Mouse (Mus musculus) kidney, postnatal 0 days (tissue): ENCODE data around the gene Ncan. TPM values are rescaled to one million over a fixed set of nuclear protein-coding genes. Genes with fewer than 3 reads are reported as not detected.

Experiments used
- ATAC-seq: fragments of 200-750 bp; cut with Nextera tagmentation; replicated peaks from 2 replicates; pipeline ENCODE4 v1.8.0; 2017; ENCODE audit warnings: low read depth, moderate number of reproducible peaks, moderate TSS enrichment, moderate library complexity; ENCODE audit not compliant: low FRiP score
- DNase-seq: peaks from one replicate; pipeline ENCODE4 v3.0.0-alpha.2; 2016; ENCODE audit warnings: low spot score
- H3K27ac ChIP-seq: fragments of 300-500 bp; sonication (generic); 2 replicates; pipeline ENCODE4 v1.5.1; 2014; ENCODE audit warnings: mild to moderate bottlenecking
- H3K27me3 ChIP-seq: fragments of 300-500 bp; sonication (generic); 2 replicates; pipeline ENCODE4 v1.6.1; 2014; ENCODE audit warnings: low read length, mixed read lengths; ENCODE audit not compliant: insufficient read depth
- H3K36me3 ChIP-seq: fragments of 300-500 bp; sonication (generic); 2 replicates; pipeline ENCODE4 v1.6.1; 2014; ENCODE audit warnings: low read length, mixed read lengths; ENCODE audit not compliant: insufficient read depth
- H3K4me1 ChIP-seq: fragments of 300-500 bp; sonication (generic); replicated peaks from 2 replicates; pipeline ENCODE4 v1.6.1; 2014; ENCODE audit warnings: antibody characterized with exemption, low read length, mixed read lengths; ENCODE audit not compliant: insufficient read depth
- H3K4me2 ChIP-seq: fragments of 300-500 bp; sonication (generic); 2 replicates; pipeline ENCODE4 v1.6.1; 2014; ENCODE audit warnings: mild to moderate bottlenecking, low read length, moderate library complexity, mixed read lengths
- H3K4me3 ChIP-seq: fragments of 300-500 bp; sonication (generic); replicated peaks from 2 replicates; pipeline ENCODE4 v1.5.1; 2014; ENCODE audit warnings: low read depth, low read length
- H3K9ac ChIP-seq: fragments of 300-500 bp; sonication (generic); 2 replicates; pipeline ENCODE4 v1.6.1; 2014; ENCODE audit warnings: low read depth, low read length
- H3K9me3 ChIP-seq: fragments of 300-500 bp; sonication (generic); replicated peaks from 2 replicates; pipeline ENCODE4 v1.6.1; 2016; ENCODE audit warnings: low read length, inconsistent platforms, mixed read lengths
- CTCF ChIP-seq: IDR thresholded peaks from 2 replicates; pipeline ENCODE4 v1.5.1; 2016; ENCODE audit warnings: antibody characterized with exemption, low read depth, mild to moderate bottlenecking, moderate library complexity
- WGBS: fragments of 180-500 bp; shearing (Covaris S2); extraction: QIAGEN DNeasy Blood & Tissue Kit; methylation state at CpG from one replicate; pipeline ENCODE4 v1.1.7; 2014; 5-methylcytosine and 5-hydroxymethylcytosine counted together
- polyA plus RNA-seq: library from polyadenylated mRNA; unstranded; fragments of >200 nt; fragmentation: Nextera tagmentation; extraction: Ambion mirVana; gene quantifications from 2 replicates; pipeline ENCODE4 v1.2.1, GENCODE M21; 2015

Gene Ncan
- polyA plus RNA-seq, 1 experiment from 2014 or later: 0.03 TPM

- Histone ChIP-seq H3K4me2 (peak overlapping the region; percentile 49), H3K9ac (no peak overlapping the region), H3K36me3 (no peaks in the 10 kb centered on the region), H3K4me3 (peak overlapping the region; percentile 16), H3K27ac (no peak overlapping the region), H3K9me3 (no peaks in the 10 kb centered on the region), H3K4me1 (peaks cover 10% of the 10 kb centered on the region), H3K27me3 (peaks cover 70% of the 10 kb centered on the region)
- 4% methylated on average over 56 of the region's 56 CpGs for WGBS
- ATAC-seq: peak; percentile 36; the same call in 1 of the 2 replicates
- peak; percentile 70 for TF ChIP-seq CTCF
- DNase-seq: peak; percentile 57
Measured at GRCm38 (mm10) chr8:70087836-70088650, 32.6 kb downstream of the Ncan start.

GRCm38 (mm10) chr8:70087237-70087636 lies 33.4 kb downstream of the Ncan start:
- Histone ChIP-seq H3K4me3 (no peak overlapping the region), H3K9ac (no peak overlapping the region), H3K9me3 (no peaks in the 10 kb centered on the region), H3K4me2 (no peak overlapping the region), H3K27ac (no peak overlapping the region), H3K27me3 (peaks cover 74% of the 10 kb centered on the region), H3K36me3 (no peaks in the 10 kb centered on the region), H3K4me1 (peaks cover 10% of the 10 kb centered on the region)
- ATAC-seq (no peak), DNase-seq (no peak)
- 5% methylated on average over 7 of the region's 7 CpGs for WGBS
- no peak for TF ChIP-seq CTCF

- Histone ChIP-seq H3K27me3 (peaks cover 74% of the 10 kb centered on the region), H3K4me1 (peaks cover 10% of the 10 kb centered on the region), H3K27ac (no peak overlapping the region), H3K4me3 (no peak overlapping the region), H3K36me3 (no peaks in the 10 kb centered on the region), H3K9ac (no peak overlapping the region), H3K9me3 (no peaks in the 10 kb centered on the region), H3K4me2 (no peak overlapping the region)
- WGBS: 40% methylated on average over 1 of the region's 1 CpGs
- ATAC-seq (no peak), DNase-seq (no peak)
- no peak for TF ChIP-seq CTCF
Measured at GRCm38 (mm10) chr8:70086151-70086550, 34.5 kb downstream of the Ncan start.

DNA sequence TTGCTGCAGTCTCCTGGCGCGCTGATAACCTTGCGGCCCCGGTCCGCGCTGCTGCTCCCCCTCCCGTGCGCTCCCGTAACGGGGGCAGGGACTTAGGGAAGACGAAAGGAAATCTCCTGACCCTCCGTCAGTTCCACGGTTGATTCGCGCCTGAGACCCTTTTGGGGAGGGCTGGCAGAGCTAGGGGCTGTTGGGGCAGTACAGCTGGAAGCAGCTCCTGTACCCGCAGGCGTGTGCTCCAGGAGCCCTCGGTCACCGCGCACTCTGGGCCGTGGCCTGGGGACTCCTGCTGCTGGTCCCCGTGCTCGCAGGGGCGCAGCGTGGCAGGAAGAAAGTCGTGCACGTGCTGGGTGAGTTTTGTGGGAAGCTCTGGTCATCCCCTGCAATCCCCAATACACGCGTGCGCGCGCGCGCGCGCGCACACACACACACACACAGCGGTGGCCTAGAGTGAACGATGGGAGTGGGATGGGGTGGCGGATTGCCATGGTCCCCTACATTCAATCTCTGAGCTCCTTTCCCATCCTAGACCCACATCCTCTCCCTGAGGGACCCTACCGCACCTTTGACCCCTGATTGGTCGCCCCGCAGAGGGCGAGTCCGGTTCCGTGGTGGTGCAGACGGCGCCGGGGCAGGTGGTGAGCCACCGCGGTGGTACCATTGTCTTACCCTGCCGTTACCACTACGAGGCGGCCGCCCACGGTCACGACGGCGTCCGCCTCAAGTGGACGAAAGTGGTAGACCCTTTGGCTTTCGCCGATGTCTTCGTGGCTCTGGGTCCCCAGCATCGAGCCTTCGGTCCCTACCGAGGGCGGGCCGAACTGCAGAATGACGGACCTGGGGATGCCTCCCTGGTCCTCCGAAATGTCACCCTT lies 36.2 kb downstream of the Ncan start:
- no peaks in the 10 kb centered on the region for H3K9me3 ChIP-seq
- H3K4me3 ChIP-seq: peak overlapping the region; percentile 39
- no peak overlapping the region for H3K27ac ChIP-seq
- WGBS: 1% methylated on average over 71 of the region's 71 CpGs
- no peak for ATAC-seq
- peak overlapping the region; percentile 70 for H3K4me2 ChIP-seq
- H3K36me3 ChIP-seq: no peaks in the 10 kb centered on the region
- no peak for DNase-seq
- peaks cover 10% of the 10 kb centered on the region for H3K4me1 ChIP-seq
- 0 out of 2 replicates have a peak overlapping the region, but pooled peaks have one; percentile 27 for H3K9ac ChIP-seq
- TF ChIP-seq CTCF: no peak
- H3K27me3 ChIP-seq: peaks cover 67% of the 10 kb centered on the region

DNA sequence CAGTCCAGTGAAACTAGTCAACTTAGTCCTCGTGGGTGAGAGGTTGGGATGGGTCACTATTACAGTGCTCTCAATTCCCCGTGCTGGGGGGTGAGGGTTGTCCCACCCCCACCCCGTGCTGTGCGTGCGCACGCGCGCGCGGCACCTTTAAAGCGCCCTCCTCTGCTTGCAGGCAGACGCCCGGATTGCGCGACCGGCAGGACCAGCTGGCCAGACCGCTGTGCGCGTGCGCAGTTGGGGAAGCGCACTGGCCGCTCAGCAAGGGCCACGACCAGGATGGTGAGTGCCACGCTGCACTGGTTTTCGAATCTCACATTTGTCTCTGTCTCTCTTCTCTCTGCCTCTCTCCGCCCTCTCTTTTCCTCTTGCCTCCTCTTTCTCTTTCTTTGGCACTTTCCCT lies 37.4 kb downstream of the Ncan start, which contains the start of gene Hapln4:
Hapln4 (plus strand) TSS at position 173 of the 400 bp plus-strand sequence.
- no peak within 1 kb of the TSS for H3K27ac ChIP-seq
- peaks cover 56% of the 10 kb centered on the region for H3K27me3 ChIP-seq
- peak within 1 kb of the TSS; percentile 39 for H3K4me3 ChIP-seq
- no peak for TF ChIP-seq CTCF
- 0 out of 2 replicates have a peak within 1 kb of the TSS, but pooled peaks have one; percentile 27 for H3K9ac ChIP-seq
- WGBS: 2% methylated on average over 25 of the region's 26 CpGs
- H3K4me1 ChIP-seq: peaks cover 10% of the 10 kb centered on the region
- H3K9me3 ChIP-seq: no peaks in the 10 kb centered on the region
- ATAC-seq: 0 out of 2 replicates have a peak, but pooled peaks have one; percentile 21
- no peaks in the 10 kb centered on the region for H3K36me3 ChIP-seq
- H3K4me2 ChIP-seq: peak within 1 kb of the TSS; percentile 70
- DNase-seq: peak; percentile 61

DNA sequence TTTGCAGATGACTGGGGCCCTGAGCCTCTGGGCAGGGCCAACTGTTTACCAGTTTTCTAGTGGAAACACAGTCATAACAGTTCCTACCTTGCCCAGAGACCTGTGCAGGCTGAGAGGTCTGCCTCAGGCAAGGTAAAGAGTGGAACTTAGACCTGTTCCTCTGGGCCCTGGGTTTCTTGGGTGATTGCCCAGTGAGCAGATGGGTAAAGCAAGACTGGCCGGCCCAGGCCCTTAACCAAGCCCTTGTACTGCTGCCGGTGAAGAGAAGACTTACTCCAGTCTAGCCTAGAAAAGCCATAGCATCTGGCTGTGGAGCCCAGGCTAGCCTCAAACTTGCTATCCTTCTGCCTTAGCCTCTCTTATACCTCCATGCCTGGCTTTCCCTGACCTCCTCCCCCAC lies 38.7 kb downstream of the Ncan start:
- no peak overlapping the region for H3K4me3 ChIP-seq
- no peak overlapping the region for H3K9ac ChIP-seq
- no peak overlapping the region for H3K4me2 ChIP-seq
- H3K9me3 ChIP-seq: no peaks in the 10 kb centered on the region
- WGBS: 95% methylated on average over 2 of the region's 2 CpGs
- H3K27ac ChIP-seq: no peak overlapping the region
- DNase-seq (no peak), ATAC-seq (no peak)
- H3K4me1 ChIP-seq: peaks cover 10% of the 10 kb centered on the region
- H3K27me3 ChIP-seq: peaks cover 43% of the 10 kb centered on the region
- H3K36me3 ChIP-seq: no peaks in the 10 kb centered on the region
- no peak for TF ChIP-seq CTCF
